Mouse (Mus musculus) WW6 (cell line): ENCODE measurements around the gene Popdc2.

Experiments used
- DNase-seq: peaks from one replicate; pipeline ENCODE4 v3.0.0-alpha.2; 2013; ENCODE audit warnings: low read depth, low spot score

The Popdc2 gene

DNA sequence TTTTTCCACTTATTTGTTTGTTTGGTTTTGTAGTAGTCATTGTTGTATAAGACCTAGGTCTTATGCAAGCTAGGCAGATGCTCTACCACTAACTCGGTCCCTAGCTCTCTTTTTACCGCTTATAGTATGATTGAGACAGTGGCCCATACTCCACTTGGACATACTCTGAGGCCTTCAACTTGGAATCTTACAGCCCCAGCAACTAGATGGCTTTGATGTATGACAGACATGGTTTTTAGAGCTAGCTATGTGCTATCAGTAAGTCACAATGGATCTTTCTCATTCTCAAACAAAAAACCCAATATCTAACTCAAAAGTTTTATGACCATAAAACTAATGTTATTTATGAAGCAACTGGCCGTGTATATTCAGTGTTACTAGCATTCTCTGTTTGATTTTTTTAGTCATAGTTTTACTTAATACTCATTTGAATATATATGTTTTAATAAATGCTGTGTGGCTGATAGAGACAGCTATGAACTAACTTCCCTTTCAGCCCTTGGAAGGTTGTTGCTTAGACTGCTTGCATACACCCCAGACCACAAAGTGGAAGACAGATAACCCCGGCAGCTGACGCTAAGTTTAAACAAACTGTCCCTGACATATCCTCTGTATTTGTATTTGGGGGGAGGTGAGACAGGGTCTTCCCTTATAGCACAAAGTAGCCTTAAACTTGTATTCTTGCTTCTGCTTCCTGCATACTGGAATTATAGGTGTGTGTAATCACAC lies 7.7 kb upstream of the Popdc2 start:
- no peak for DNase-seq

DNA sequence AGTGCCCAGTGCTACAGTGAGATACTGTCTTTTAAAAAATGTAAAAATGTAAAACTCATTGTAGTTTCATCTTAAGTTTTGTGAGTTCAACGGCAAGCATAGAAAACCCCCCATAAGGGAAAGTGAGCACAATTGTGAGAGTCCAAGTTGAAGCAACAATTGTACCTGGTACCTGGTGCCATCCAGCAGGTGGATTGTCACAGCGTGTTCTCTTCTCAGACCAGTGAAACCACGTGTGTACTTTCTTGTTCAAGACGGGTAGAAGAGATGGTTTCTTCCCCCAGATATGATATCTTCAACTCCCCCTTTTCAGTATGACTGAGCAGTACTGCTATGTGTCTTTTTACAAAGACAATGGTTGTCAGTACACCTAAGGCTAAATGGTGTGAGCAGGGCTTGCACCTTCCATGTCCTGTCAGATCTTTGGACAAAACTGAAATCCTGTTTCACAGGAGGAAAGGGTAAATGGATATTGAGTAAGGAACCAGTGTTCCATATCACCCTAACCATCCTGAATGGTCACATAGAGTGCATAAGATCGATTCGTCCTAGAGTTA lies 3.7 kb upstream of the Popdc2 start:
- no peak for DNase-seq

DNA sequence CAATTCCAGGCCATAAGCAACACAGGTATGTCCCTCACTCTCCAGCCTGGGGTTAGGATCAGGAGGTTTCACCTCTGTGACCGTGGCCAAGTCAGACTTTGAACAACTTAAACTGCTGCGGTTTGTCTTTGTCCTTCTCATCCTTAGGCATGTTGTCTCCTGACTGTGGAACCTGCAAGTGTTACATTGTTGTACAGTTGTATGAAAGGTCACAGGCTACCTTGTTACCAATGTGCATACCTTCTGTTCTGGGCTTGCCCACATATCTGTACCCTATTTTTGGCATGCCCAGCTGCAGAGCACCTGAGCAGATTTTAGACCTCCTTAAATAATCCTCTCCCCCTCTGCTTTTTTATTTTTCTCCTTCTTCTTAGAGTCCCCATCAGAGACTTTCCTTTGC lies 2.8 kb upstream of the Popdc2 start:
- no peak for DNase-seq

DNA sequence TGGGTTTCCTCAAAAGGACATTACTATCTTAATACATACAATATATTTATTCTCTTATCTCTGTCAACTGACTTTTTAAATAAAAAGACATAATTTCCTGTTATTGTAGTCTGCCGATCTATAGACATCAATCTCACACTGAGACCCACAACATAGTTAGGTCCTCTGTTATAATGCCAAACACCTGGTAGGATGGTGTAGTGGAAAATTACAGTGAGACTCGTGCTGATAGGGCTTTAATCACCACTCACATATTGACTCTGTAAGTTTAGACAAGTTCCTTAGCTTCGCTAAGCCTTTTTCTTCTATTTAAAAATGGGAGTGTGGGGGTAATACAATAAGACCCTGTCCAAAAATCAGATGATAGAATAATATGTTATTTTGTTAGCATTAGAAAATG lies 2.2 kb upstream of the Popdc2 start:
- DNase-seq: no peak

DNA sequence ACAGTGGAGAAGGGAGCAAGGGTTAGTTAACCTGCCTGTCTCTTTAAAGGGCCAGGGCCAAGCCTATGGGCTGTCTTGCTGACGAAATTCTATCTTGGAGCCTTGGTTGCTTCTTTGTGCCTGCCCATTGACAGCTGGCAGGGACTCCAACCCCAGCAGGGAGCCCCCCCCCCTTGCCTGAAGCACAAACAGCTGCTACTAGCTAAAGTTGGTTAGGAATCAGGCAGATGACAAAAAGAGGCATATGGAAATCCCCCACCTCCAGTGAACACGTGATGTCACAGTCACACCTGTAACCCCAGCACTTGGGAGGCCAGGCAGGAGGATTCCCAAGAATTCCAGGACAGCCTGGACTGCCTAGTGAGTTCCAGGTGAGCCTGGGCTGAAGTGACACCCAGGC lies 1.7 kb upstream of the Popdc2 start:
- no peak for DNase-seq

DNA sequence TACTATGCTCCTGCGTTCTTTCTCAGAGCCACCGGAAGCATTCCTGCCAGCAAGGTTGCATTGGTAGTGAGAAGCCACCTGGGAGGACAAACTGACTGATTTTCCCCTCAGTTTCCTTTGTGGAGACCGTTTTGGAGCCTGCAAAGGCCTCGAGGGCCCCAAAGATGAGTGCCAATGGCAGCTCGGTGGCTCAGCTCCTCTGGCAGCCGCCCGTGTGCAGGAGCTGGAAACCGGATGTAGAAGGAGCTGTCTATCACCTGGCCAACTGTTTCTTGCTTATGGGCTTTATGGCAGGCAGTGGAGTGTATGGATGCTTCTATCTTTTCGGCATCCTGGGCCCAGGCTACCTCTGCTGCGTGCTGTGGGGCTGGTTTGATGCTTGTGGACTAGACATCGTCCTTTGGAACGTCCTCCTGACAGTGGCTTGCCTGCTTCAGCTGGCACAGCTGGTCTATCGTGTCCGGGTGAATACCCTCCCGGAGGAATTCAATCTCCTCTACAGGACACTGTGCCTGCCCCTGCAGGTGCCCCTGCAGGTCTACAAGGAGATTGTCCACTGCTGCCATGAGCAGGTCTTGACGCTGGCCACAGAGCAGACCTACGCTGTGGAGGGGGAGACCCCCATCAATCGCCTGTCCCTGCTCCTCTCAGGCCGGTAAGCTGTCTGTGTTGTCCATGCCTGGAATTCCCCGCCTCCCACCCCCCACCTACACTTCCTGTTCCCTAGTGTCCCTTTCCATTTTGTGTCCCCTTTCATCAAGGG lies 665 bp downstream of the Popdc2 start:
- no peak for DNase-seq

DNA sequence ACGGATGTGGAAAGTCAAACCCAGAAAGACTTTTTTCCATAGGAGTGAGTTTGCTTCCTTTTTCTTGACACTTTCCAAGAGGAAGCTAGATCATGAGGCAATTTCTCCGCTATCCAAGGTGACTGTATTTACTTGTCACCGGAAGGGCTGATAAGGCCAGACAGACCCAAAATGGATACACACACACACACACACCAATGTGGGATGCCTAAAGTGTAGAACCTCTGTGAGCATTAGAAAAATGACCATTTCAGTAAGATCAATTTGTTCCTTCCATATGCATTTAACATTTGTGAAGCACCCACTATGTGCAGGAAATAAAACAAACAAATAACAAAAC lies 1.2 kb downstream of the Popdc2 start:
- DNase-seq: no peak

DNA sequence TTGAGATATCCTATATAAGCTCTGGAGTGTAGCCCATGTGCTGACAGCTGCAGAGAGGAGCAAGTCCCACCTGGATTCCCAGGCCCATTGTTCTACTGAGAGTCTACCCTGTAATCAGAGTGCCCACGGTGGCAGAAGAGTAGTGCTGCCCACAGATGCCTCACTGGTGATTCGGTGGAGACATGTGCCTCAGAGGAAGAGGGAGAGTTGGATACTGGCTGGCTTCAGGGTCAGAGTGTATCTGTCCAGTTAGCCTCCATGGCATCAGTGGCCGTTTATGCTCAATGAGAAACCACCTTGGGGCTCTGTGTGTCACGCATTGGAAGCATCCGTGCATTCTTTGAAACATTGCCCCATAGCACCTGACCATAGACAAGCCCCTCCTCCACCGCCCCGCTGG lies 1.6 kb downstream of the Popdc2 start:
- DNase-seq: no peak

DNA sequence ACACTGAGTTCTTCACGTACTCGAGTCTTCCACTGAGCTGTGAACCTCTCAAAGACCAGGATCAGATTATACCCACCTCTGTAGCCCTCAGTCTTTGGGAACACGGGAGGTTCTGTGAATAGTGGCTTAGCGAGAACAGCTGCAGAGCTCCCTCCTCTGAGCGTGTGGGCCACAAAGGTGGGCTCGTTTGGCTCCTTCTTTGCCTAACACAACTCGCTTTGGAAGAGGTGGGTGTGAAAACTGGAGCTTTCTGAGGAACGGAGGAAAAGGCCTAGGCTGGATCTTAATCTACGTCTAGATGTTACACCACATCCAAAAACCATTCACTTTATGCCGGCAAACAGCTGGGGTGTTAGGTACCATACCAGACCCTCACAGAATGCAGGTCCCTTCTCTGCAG lies 3.4 kb downstream of the Popdc2 start:
- DNase-seq: no peak

DNA sequence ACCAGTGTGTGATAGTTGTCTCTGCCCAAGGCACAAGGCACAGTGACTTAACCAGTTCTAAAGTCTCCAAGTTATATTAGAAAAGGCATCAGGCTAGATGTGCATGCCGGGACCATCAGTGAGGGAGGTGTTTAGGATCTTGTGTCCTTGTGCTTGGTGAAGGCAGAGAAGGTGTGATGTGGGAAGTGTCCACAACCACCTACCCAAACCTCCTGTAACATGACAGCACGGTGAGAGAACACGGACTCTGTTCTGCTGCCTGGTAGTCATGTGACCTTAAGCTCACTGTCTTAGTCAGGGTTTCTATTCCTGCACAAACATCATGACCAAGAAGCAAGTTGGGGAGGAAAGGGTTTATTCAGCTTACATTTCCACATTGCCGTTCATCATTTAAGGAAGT lies 4.2 kb downstream of the Popdc2 start:
- no peak for DNase-seq

DNA sequence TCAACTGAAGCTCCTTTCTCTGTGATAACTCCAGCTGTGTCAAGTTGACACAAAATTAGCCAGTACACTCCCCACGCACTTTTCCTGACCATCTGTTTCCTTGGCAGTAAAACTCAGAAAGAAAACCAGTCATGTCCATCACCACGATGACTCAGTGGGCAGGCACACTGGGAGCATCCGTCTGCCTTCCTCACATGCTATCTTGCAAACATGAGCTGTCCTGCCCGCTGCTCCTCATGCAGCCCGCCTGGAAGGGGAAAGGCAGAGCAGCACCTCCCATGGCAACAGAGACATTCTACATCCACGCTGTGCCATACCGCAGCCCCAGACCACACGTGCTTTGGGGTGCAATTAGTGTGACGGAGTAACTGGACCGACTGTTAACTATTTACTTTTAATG lies 6.3 kb downstream of the Popdc2 start:
- DNase-seq: no peak

DNA sequence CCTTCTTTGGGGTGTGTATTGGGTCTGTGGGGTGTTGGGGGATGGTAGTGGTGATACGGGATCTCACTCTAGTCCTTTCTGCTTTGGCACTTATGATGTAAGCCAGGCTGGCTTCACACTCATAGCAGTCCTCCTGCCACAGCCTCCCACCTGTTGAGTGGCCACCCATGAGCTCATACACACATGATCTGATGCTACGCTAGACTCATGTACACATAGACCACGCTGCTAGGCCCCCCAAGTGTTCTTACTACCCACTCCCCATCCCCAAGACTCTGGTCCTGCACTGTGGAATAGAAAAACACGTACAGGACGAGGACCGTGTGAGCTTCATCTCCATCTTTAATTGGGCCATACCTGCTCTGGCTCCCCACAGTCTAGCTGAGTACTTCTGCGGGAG lies 7.0 kb downstream of the Popdc2 start:
- no peak for DNase-seq

DNA sequence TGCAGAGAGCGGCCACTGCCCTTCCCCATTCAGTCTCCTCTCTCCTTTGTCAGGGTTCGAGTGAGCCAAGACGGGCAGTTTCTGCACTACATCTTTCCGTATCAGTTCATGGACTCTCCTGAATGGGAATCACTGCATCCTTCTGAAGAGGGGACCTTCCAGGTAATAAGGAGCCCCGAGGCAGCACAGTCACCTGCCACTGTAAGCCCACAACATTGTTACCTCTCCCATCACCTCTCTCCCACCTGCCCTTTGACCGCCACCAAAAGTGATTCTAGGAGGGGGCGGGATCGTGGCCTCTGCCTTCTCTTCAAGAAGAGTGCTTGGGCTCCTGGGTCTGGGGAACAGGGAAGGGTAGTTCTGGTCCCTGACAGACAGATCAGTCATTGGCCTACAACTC lies 7.4 kb downstream of the Popdc2 start:
- DNase-seq: no peak

DNA sequence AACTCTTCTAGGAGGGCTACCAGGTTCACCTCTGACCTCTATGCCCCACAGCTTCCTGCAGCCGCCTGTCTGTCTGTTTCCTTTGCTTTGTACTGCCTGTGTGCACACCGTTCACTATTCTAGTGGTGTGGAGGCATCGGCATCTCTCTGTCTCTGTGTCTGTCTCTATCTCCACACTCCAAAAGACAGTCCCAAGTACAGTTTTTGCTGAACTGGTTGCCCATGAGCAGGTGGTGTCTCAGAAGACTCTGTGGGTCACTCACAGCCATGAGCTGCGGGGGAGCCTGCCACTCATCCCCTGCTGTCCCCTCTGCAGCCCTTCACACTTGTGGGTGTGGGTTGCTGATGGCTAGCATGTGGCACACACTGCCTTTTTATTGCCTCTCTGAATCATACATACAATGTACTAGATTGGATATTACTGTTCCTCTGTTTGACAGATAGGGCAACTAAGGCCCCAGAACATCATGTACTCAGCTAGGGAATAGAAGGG lies 8.0 kb downstream of the Popdc2 start:
- no peak for DNase-seq

DNA sequence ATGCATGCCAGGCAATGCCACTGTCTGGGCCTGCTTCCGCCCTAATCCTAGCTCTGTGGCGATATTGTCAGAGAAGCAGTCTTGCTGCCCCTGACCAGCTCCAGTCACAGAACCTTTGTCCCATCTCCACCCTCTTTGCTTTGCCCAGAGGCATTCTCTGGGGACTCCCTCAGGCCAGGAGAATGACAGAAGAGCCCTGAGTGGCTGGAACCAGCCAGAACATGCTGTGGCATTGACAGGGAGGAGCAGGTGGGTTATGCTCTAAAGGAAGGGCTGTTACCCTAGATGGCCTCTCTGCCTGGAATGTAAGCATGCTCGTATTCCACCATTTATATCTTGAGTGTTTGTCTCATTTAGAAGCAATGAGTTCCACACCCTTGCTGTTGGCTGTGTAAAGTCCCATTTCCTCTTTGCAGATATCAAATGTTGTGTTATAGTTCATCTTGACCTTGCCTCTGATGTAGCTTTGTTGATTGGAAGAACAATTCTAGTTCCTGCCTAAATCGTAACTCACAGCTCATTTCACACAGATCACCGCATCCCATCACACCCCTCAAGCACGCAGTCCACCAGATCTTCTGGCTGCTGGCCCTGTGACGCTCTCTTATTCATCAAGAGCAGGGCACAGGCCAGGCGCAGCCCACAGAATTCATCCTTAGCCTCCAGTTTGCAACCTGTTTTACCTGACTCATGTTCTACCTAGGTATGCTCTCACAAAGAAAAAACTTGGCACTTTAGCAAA lies 8.8 kb downstream of the Popdc2 start:
- DNase-seq: no peak

DNA sequence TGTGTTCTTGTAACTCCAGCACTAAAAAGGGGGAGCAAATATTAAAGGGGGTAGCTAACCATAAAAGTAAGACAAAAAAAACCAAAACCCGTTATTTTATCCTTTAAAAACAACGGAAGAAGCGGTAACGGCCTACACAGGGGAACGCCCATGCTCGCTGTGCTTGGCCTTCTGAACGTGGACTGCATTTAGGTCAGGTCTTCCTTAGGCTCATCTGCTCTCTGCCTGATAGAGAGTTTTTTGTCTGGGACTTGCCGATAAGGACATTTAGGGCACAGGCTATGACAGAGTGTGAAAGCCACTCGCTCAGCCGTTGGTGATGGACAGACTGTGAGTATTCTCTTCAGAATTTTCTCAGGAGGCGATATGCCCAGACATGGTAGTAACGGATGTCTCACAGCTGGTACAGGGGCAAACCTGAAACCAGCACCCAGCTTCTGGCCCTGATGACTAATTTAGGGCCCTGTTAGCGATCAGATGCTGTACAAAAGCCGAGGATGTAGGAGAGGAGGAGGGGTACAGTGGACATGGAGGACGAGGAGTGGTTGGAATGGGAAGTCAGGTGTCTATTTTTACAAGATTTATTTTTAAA lies 9.8 kb downstream of the Popdc2 start:
- no peak for DNase-seq

DNA sequence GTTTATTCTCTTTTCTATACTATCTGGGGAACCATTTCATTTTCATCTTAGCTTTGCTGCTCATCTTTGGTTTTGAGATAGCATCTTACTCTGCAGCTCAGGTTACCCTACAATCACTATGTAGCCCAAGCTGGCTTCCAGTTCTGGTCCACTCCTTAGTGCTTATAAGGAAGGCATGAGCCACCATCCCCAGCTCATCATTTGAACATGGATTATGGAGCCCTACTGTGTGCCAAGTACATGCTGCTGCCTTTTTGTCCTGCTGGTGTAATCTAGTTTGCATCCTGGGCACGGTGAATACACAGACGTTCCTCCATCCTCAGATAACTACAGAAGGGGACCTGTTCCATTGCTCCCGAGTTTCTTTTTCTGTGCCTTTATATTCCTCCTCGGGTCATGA lies 10.9 kb downstream of the Popdc2 start:
- DNase-seq: no peak

DNA sequence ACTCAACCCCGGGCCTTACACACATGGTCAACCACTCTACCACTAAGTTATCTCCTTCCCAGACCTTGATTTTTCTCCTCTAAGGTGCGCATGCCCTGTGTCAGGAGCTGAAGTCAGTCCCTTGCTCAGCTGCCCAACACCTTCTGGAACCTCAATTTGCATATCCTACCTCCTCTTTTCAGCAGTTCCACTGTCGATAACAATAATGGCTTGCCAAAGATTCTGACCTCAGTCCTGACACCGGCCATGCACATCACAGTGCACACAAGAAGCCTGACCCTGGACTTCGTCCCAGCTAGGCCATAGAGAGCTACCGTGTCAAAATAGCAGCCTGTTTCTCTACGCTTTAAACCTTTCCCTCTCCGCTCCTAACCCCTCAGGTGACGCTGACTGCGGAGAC lies 11.4 kb downstream of the Popdc2 start:
- no peak for DNase-seq

DNA sequence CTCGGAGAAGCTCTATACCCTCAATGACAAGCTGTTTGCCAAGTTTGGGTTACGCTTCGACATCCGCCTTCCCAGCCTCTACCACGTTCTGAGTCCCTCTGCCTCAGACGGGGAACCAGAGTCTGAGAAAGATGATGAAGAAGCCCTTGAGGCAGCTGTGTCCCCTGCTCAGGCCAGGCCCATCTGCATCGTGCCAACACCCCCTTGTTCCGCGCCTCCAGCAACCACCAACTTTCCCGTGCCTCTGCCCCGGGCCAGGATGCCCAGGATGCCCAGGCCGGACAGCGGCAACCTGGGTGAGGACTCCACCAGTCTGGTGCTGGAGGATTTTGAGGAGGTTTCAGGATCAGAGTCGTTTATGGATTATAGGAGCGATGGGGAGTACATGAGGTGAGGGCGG lies 11.9 kb downstream of the Popdc2 start:
- DNase-seq: no peak

DNA sequence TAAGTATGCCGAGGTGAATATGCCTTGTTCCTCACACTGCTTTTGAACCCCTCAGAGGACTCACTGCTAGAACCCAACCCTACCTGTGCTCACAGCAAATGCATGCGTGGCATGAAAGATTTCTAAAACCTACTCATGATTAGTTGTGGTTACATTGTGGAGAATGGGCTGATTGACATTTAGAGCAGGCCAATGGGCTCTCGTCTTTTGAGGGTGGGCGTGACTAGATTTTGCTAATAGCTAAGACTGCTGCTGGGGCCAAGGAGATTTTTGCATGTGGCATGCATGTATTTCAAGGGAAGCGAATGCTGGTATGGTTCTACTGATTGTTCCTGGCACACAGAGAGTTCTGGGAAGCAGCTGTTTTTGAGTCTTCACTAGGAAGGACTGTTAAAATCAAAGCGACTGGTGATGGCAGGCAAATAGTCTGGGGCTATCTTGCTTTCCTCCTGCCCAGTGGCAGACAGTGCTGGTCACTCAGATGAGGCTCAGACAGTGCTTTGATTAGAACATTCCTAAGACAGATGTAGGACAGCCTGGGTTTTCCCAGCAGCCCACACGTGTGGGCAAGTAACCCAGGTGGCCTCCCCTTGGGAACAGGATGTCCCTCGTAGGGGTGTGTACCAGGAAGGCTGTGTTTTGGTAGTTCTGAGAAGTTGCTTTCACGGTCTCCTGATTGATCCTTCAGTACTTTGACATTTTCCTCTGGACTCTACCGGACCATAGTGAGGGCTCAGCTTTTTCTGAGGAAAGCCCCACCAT lies 12.6 kb downstream of the Popdc2 start:
- DNase-seq: no peak

DNA sequence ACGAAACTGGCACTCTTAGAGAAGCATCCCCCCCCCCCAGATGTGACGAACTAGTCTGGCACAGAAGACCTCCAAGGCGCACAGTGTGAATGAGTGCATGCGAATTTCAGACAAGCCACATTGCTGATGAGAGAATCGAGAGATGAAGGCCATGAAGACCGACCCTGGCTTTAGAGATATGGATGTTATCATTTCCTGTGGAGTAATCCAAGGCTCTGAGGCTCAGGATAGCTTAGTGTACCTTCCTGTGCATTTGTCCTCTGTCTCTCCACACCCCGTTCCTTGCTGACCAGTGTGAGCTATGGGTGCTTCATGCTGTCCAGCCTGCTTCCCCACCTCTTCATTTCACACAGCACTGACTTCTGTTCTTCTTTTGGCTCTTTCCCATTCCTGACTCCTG lies 13.2 kb downstream of the Popdc2 start:
- no peak for DNase-seq
